Mouse (Mus musculus) intestine, postnatal 0 days (tissue): ENCODE measurements around the gene Sae1. TPM values are rescaled to one million over a fixed set of nuclear protein-coding genes. Genes with fewer than 3 reads are reported as not detected.

Experiments
- ATAC-seq: fragments of 200-750 bp; cut with Nextera tagmentation; 2 replicates; pipeline ENCODE4 v1.8.0; 2017; ENCODE audit warnings: mild to moderate bottlenecking, moderate TSS enrichment, moderate library complexity
- H3K27ac ChIP-seq: fragments of 300-500 bp; sonication (generic); 2 replicates; pipeline ENCODE4 v1.5.1; 2014; ENCODE audit warnings: mild to moderate bottlenecking, low read depth, low read length, moderate library complexity
- H3K27me3 ChIP-seq: fragments of 300-500 bp; sonication (generic); replicated peaks from 2 replicates; pipeline ENCODE4 v1.6.1; 2014; ENCODE audit warnings: low read length, mixed read lengths; ENCODE audit not compliant: control insufficient read depth, insufficient read depth
- H3K36me3 ChIP-seq: fragments of 300-500 bp; sonication (generic); 2 replicates; pipeline ENCODE4 v1.6.1; 2014; ENCODE audit warnings: mild to moderate bottlenecking, moderate library complexity; ENCODE audit not compliant: control insufficient read depth, insufficient read depth
- H3K4me1 ChIP-seq: fragments of 300-500 bp; sonication (generic); replicated peaks from 2 replicates; pipeline ENCODE4 v1.6.1; 2014; ENCODE audit warnings: antibody characterized with exemption, low read length, mixed read lengths; ENCODE audit not compliant: control insufficient read depth, insufficient read depth
- H3K4me2 ChIP-seq: fragments of 300-500 bp; sonication (generic); replicated peaks from 2 replicates; pipeline ENCODE4 v1.6.1; 2014; ENCODE audit warnings: low read depth, mild to moderate bottlenecking, moderate library complexity
- H3K4me3 ChIP-seq: fragments of 300-500 bp; sonication (generic); 2 replicates; pipeline ENCODE4 v1.5.1; 2014; ENCODE audit warnings: low read depth, low read length
- H3K9ac ChIP-seq: fragments of 300-500 bp; sonication (generic); 2 replicates; pipeline ENCODE4 v1.6.1; 2014; ENCODE audit warnings: mild to moderate bottlenecking, low read depth, low read length
- H3K9me3 ChIP-seq: fragments of 300-500 bp; sonication (generic); 2 replicates; pipeline ENCODE4 v1.6.1; 2016; ENCODE audit warnings: mixed run types; ENCODE audit not compliant: control insufficient read depth
- CTCF ChIP-seq: sonication (generic); IDR thresholded peaks from 2 replicates; pipeline ENCODE4 v1.5.1; 2016; ENCODE audit warnings: low read depth, mild to moderate bottlenecking, control low read depth, antibody characterized with exemption, moderate library complexity
- WGBS: fragments of 180-500 bp; shearing (Covaris S2); extraction: QIAGEN DNeasy Blood & Tissue Kit; methylation state at CpG from one replicate; pipeline ENCODE4 v1.1.7; 2014; 5-methylcytosine and 5-hydroxymethylcytosine counted together
- polyA plus RNA-seq: library from polyadenylated mRNA; unstranded; fragments of >200 nt; fragmentation: Nextera tagmentation; extraction: Ambion mirVana; gene quantifications from 2 replicates; pipeline ENCODE4 v1.2.1, GENCODE M21; 2015

Sae1 gene
- polyA plus RNA-seq, 1 experiment from 2014 or later, result 91.5 TPM

- Histone ChIP-seq H3K9ac (no peak overlapping the region), H3K9me3 (no peaks in the 10 kb centered on the region), H3K4me2 (no peak overlapping the region), H3K4me3 (no peak overlapping the region), H3K27me3 (no peaks in the 10 kb centered on the region), H3K36me3 (peaks cover 31% of the 10 kb centered on the region), H3K27ac (no peak overlapping the region), H3K4me1 (0 out of 2 replicates have a peak, but pooled peaks cover 3% of the 10 kb centered on the region)
- 90% methylated on average over 1 of the region's 1 CpGs for WGBS
- TF ChIP-seq CTCF, result peak; percentile 75
- ATAC-seq, result no peak
These were observed 11.1 kb downstream of the Sae1 start for GRCm38 (mm10) chr7:16376505-16376904.

GRCm38 (mm10) chr7:16374989-16375388 is 12.6 kb downstream of the Sae1 start:
- H3K9ac ChIP-seq, result no peak overlapping the region
- no peaks in the 10 kb centered on the region for H3K9me3 ChIP-seq
- WGBS, result 62% methylated on average over 5 of the region's 5 CpGs
- no peaks in the 10 kb centered on the region for H3K27me3 ChIP-seq
- H3K4me1 ChIP-seq, result 0 out of 2 replicates have a peak, but pooled peaks cover 3% of the 10 kb centered on the region
- TF ChIP-seq CTCF, result no peak
- H3K36me3 ChIP-seq, result peaks cover 33% of the 10 kb centered on the region
- no peak overlapping the region for H3K4me2 ChIP-seq
- no peak overlapping the region for H3K4me3 ChIP-seq
- ATAC-seq, result no peak
- H3K27ac ChIP-seq, result no peak overlapping the region

- whole genome bisulfite sequencing, result 27% methylated on average over 2 of the region's 2 CpGs
- peaks cover 36% of the 10 kb centered on the region for H3K36me3 ChIP-seq
- no peaks in the 10 kb centered on the region for H3K27me3 ChIP-seq
- no peaks in the 10 kb centered on the region for H3K9me3 ChIP-seq
- no peak overlapping the region for H3K4me3 ChIP-seq
- peak; percentile 29; the same call in 1 of the 2 replicates for ATAC-seq
- TF ChIP-seq CTCF, result peak; percentile 77
- no peak overlapping the region for H3K27ac ChIP-seq
- 0 out of 2 replicates have a peak, but pooled peaks cover 3% of the 10 kb centered on the region for H3K4me1 ChIP-seq
- no peak overlapping the region for H3K4me2 ChIP-seq
- no peak overlapping the region for H3K9ac ChIP-seq
These were observed 13.9 kb downstream of the Sae1 start for GRCm38 (mm10) chr7:16373719-16374118.

GRCm38 (mm10) chr7:16370596-16370995 is 17.0 kb downstream of the Sae1 start:
- no peak for TF ChIP-seq CTCF
- H3K4me1 ChIP-seq, result 0 out of 2 replicates have a peak, but pooled peaks cover 3% of the 10 kb centered on the region
- no peak overlapping the region for H3K4me3 ChIP-seq
- no peak for ATAC-seq
- H3K36me3 ChIP-seq, result peaks cover 24% of the 10 kb centered on the region
- no peaks in the 10 kb centered on the region for H3K27me3 ChIP-seq
- peak overlapping the region; percentile 35; the same call in 1 of the 2 replicates for H3K27ac ChIP-seq
- no peak overlapping the region for H3K9ac ChIP-seq
- H3K4me2 ChIP-seq, result no peak overlapping the region
- H3K9me3 ChIP-seq, result no peaks in the 10 kb centered on the region
- 57% methylated on average over 2 of the region's 2 CpGs for WGBS

- Histone ChIP-seq H3K27me3 (no peaks in the 10 kb centered on the region), H3K27ac (peak overlapping the region; percentile 31; the same call in 1 of the 2 replicates), H3K9me3 (no peaks in the 10 kb centered on the region), H3K4me3 (no peak overlapping the region), H3K9ac (no peak overlapping the region), H3K36me3 (peaks cover 23% of the 10 kb centered on the region; the same call in 1 of the 2 replicates), H3K4me1 (peaks cover 8% of the 10 kb centered on the region; the same call in 1 of the 2 replicates), H3K4me2 (no peak overlapping the region)
- no peak for TF ChIP-seq CTCF
- 47% methylated on average over 2 of the region's 2 CpGs for WGBS
- ATAC-seq, result no peak
These were observed 18.8 kb downstream of the Sae1 start for GRCm38 (mm10) chr7:16368835-16369234.

- H3K4me3 ChIP-seq, result no peak overlapping the region
- no peaks in the 10 kb centered on the region for H3K27me3 ChIP-seq
- H3K4me1 ChIP-seq, result peaks cover 8% of the 10 kb centered on the region; the same call in 1 of the 2 replicates
- no peaks in the 10 kb centered on the region for H3K9me3 ChIP-seq
- H3K9ac ChIP-seq, result no peak overlapping the region
- peak overlapping the region; percentile 87 for H3K27ac ChIP-seq
- no peak for TF ChIP-seq CTCF
- no peak overlapping the region for H3K4me2 ChIP-seq
- no peak for ATAC-seq
- WGBS, result 67% methylated on average over 4 of the region's 4 CpGs
- H3K36me3 ChIP-seq, result peaks cover 25% of the 10 kb centered on the region
These were observed 20.9 kb downstream of the Sae1 start for GRCm38 (mm10) chr7:16366669-16367068.
